Mouse (Mus musculus): ENCODE results near the gene Fam189a2. TPM values are rescaled to one million over a fixed set of nuclear protein-coding genes. Genes with fewer than 3 reads are reported as not detected.

The Fam189a2 gene
- polyA plus RNA-seq, 1 experiment: 20.3 TPM

- no peak for TF ChIP-seq CTCF (IDR thresholded peaks at IDR 0.05; ENCODE audit: extremely low read depth, insufficient read depth, low read length)
- TF ChIP-seq POLR2A (IDR thresholded peaks at IDR 0.05; ENCODE audit: extremely low read depth, insufficient read depth, low read length): no peak
- Histone ChIP-seq H3K4me3 (ENCODE audit: insufficient read depth, low read length) (no peak overlapping the region), H3K4me1 (ENCODE audit: control insufficient read depth, insufficient read depth, low read length) (no peaks in the 10 kb centered on the region), H3K27ac (ENCODE audit: insufficient read depth, low read length) (no peak overlapping the region)
Observed at GRCm38 (mm10) chr19:23955461-23955860, 75.4 kb downstream of the Fam189a2 start.

- H3K27ac ChIP-seq (ENCODE audit: insufficient read depth, low read length): no peak overlapping the region
- TF ChIP-seq POLR2A (IDR thresholded peaks at IDR 0.05; ENCODE audit: extremely low read depth, insufficient read depth, low read length) (no peak), CTCF (IDR thresholded peaks at IDR 0.05; ENCODE audit: extremely low read depth, insufficient read depth, low read length) (no peak)
- H3K4me1 ChIP-seq (ENCODE audit: control insufficient read depth, insufficient read depth, low read length): 0 out of 2 replicates have a peak, but pooled peaks cover 2% of the 10 kb centered on the region
Observed at GRCm38 (mm10) chr19:23948301-23949000, 82.4 kb downstream of the Fam189a2 start.

GRCm38 (mm10) chr19:23947871-23948270 lies 82.9 kb downstream of the Fam189a2 start:
- TF ChIP-seq POLR2A (IDR thresholded peaks at IDR 0.05; ENCODE audit: extremely low read depth, insufficient read depth, low read length) (no peak), CTCF (IDR thresholded peaks at IDR 0.05; ENCODE audit: extremely low read depth, insufficient read depth, low read length) (no peak)
- Histone ChIP-seq H3K4me1 (ENCODE audit: control insufficient read depth, insufficient read depth, low read length) (0 out of 2 replicates have a peak, but pooled peaks cover 2% of the 10 kb centered on the region), H3K4me3 (ENCODE audit: insufficient read depth, low read length) (no peak overlapping the region), H3K27ac (ENCODE audit: insufficient read depth, low read length) (no peak overlapping the region)

More at GRCm38 (mm10) chr19:23948301-23949000, 82.4 kb downstream of the Fam189a2 start:
- no peak overlapping the region for H3K4me3 ChIP-seq (ENCODE audit: insufficient read depth, low read length)

- no peak overlapping the region for H3K27ac ChIP-seq (ENCODE audit: insufficient read depth, low read length)
- TF ChIP-seq POLR2A (IDR thresholded peaks at IDR 0.05; ENCODE audit: extremely low read depth, insufficient read depth, low read length): no peak
- 0 out of 2 replicates have a peak, but pooled peaks cover 2% of the 10 kb centered on the region for H3K4me1 ChIP-seq (ENCODE audit: control insufficient read depth, insufficient read depth, low read length)
- H3K4me3 ChIP-seq (ENCODE audit: insufficient read depth, low read length): no peak overlapping the region
Observed at GRCm38 (mm10) chr19:23946751-23947150, 84.1 kb downstream of the Fam189a2 start.

- no peak for TF ChIP-seq CTCF (IDR thresholded peaks at IDR 0.05; ENCODE audit: extremely low read depth, insufficient read depth, low read length)
- no peak for TF ChIP-seq POLR2A (IDR thresholded peaks at IDR 0.05; ENCODE audit: extremely low read depth, insufficient read depth, low read length)
- Histone ChIP-seq H3K4me1 (ENCODE audit: control insufficient read depth, insufficient read depth, low read length) (peaks cover 4% of the 10 kb centered on the region; the same call in 1 of the 2 replicates), H3K4me3 (ENCODE audit: insufficient read depth, low read length) (no peak overlapping the region), H3K27ac (ENCODE audit: insufficient read depth, low read length) (no peak overlapping the region)
Observed at GRCm38 (mm10) chr19:23946026-23946685, 84.7 kb downstream of the Fam189a2 start.

- H3K4me3 ChIP-seq (ENCODE audit: insufficient read depth, low read length): no peak overlapping the region
- H3K27ac ChIP-seq (ENCODE audit: insufficient read depth, low read length): no peak overlapping the region
- peaks cover 2% of the 10 kb centered on the region; the same call in 1 of the 2 replicates for H3K4me1 ChIP-seq (ENCODE audit: control insufficient read depth, insufficient read depth, low read length)
- no peak for TF ChIP-seq CTCF (IDR thresholded peaks at IDR 0.05; ENCODE audit: extremely low read depth, insufficient read depth, low read length)
- TF ChIP-seq POLR2A (IDR thresholded peaks at IDR 0.05; ENCODE audit: extremely low read depth, insufficient read depth, low read length): no peak
Observed at GRCm38 (mm10) chr19:23942886-23943285, 87.9 kb downstream of the Fam189a2 start.

GRCm38 (mm10) chr19:23941422-23941949 lies 89.3 kb downstream of the Fam189a2 start:
- TF ChIP-seq POLR2A (IDR thresholded peaks at IDR 0.05; ENCODE audit: extremely low read depth, insufficient read depth, low read length) (no peak), CTCF (IDR thresholded peaks at IDR 0.05; ENCODE audit: extremely low read depth, insufficient read depth, low read length) (no peak)
- H3K27ac ChIP-seq (ENCODE audit: insufficient read depth, low read length): no peak overlapping the region
- no peak overlapping the region for H3K4me3 ChIP-seq (ENCODE audit: insufficient read depth, low read length)
- H3K4me1 ChIP-seq (ENCODE audit: control insufficient read depth, insufficient read depth, low read length): peaks cover 2% of the 10 kb centered on the region; the same call in 1 of the 2 replicates

- Histone ChIP-seq H3K4me3 (ENCODE audit: insufficient read depth, low read length) (no peak overlapping the region), H3K4me1 (ENCODE audit: control insufficient read depth, insufficient read depth, low read length) (no peaks in the 10 kb centered on the region), H3K27ac (ENCODE audit: insufficient read depth, low read length) (no peak overlapping the region)
- TF ChIP-seq CTCF (IDR thresholded peaks at IDR 0.05; ENCODE audit: extremely low read depth, insufficient read depth, low read length) (no peak), POLR2A (IDR thresholded peaks at IDR 0.05; ENCODE audit: extremely low read depth, insufficient read depth, low read length) (no peak)
Observed at GRCm38 (mm10) chr19:23930826-23931225, 100.0 kb downstream of the Fam189a2 start.

GRCm38 (mm10) chr19:23925541-23925940 lies 105.3 kb downstream of the Fam189a2 start:
- Histone ChIP-seq H3K27ac (ENCODE audit: insufficient read depth, low read length) (no peak overlapping the region), H3K4me3 (ENCODE audit: insufficient read depth, low read length) (no peak overlapping the region), H3K4me1 (ENCODE audit: control insufficient read depth, insufficient read depth, low read length) (peaks cover 10% of the 10 kb centered on the region)
- TF ChIP-seq CTCF (IDR thresholded peaks at IDR 0.05; ENCODE audit: extremely low read depth, insufficient read depth, low read length): no peak
- TF ChIP-seq POLR2A (IDR thresholded peaks at IDR 0.05; ENCODE audit: extremely low read depth, insufficient read depth, low read length): no peak

Measured in cortical plate, adult 2 months (tissue).